Mouse (Mus musculus): ENCODE results near the gene Megf9. TPM values are rescaled to one million over a fixed set of nuclear protein-coding genes. Genes with fewer than 3 reads are reported as not detected.

Gene Megf9
- polyA plus RNA-seq, 1 experiment from 2014 or later: 32.0 TPM

DNA sequence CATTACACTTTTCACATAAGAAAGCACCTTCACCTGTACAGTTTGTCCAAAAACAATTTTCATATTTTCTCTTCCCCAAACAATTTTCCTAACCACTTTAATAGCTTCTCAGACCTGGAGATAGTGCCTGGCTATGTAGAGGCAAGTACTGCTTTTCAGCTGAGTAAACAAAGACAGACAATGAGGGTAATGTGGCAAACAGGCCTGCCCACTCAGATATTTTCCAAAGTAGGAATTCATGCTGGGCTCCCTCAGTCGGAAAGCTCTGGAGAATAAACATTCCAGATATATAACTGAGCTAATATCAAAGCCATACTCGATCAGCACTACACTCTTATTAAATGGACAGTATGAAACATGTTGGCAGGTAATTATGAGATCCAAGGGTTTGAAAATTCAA is 25.2 kb downstream of the Megf9 start:
- no peak overlapping the region for H3K9ac ChIP-seq (replicated peaks; ENCODE audit: low read depth, low read length)
- H3K27me3 ChIP-seq (replicated peaks; ENCODE audit: control insufficient read depth, insufficient read depth, low read length): no peaks in the 10 kb centered on the region
- no peaks in the 10 kb centered on the region for H3K36me3 ChIP-seq (ENCODE audit: control insufficient read depth, insufficient read depth)
- H3K4me2 ChIP-seq (ENCODE audit: low read length): no peak overlapping the region
- 0 out of 2 replicates have a peak, but pooled peaks cover 2% of the 10 kb centered on the region for H3K4me1 ChIP-seq (replicated peaks; ENCODE audit: control insufficient read depth, insufficient read depth, low read length)
- no peaks in the 10 kb centered on the region for H3K9me3 ChIP-seq (ENCODE audit: control insufficient read depth, low read length)
- ATAC-seq: peak; percentile 61; the same call in 1 of the 2 replicates
- no peak overlapping the region for H3K27ac ChIP-seq (ENCODE audit: low read length)
- WGBS: 3% methylated on average over 2 of the region's 2 CpGs
- no peak overlapping the region for H3K4me3 ChIP-seq (replicated peaks; ENCODE audit: low read length)

DNA sequence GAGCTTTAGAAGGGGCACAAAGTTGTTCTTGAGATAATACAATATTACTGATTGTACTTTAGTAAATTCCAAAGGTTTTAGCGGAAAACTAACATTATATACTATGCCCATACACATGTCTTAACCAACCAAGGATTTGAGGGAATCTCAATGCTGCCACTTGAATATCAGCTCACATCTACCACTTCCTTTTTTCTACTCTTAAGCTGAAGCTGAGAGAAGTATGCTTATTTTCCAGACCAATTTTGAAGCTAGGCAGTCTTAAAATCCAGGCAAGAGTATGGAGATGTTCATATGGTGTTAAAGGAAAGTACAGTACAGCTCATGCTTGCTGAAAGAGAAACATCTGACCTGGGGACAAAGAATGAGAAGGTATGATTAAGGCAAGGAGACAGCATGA is 26.6 kb downstream of the Megf9 start:
- no peak overlapping the region for H3K27ac ChIP-seq (ENCODE audit: low read length)
- 0 out of 2 replicates have a peak, but pooled peaks cover 2% of the 10 kb centered on the region for H3K4me1 ChIP-seq (replicated peaks; ENCODE audit: control insufficient read depth, insufficient read depth, low read length)
- H3K27me3 ChIP-seq (replicated peaks; ENCODE audit: control insufficient read depth, insufficient read depth, low read length): no peaks in the 10 kb centered on the region
- ATAC-seq: no peak
- no peak overlapping the region for H3K4me2 ChIP-seq (ENCODE audit: low read length)
- H3K9me3 ChIP-seq (ENCODE audit: control insufficient read depth, low read length): no peaks in the 10 kb centered on the region
- H3K4me3 ChIP-seq (replicated peaks; ENCODE audit: low read length): no peak overlapping the region
- WGBS: 89% methylated on average over 1 of the region's 1 CpGs
- no peaks in the 10 kb centered on the region for H3K36me3 ChIP-seq (ENCODE audit: control insufficient read depth, insufficient read depth)
- H3K9ac ChIP-seq (replicated peaks; ENCODE audit: low read depth, low read length): no peak overlapping the region

GRCm38 (mm10) chr4:70505951-70506350 is 28.8 kb downstream of the Megf9 start:
- no peak overlapping the region for H3K27ac ChIP-seq (ENCODE audit: low read length)
- no peak for ATAC-seq
- H3K9ac ChIP-seq (replicated peaks; ENCODE audit: low read depth, low read length): no peak overlapping the region
- H3K4me2 ChIP-seq (ENCODE audit: low read length): no peak overlapping the region
- WGBS: 29% methylated on average over 3 of the region's 3 CpGs
- no peak overlapping the region for H3K4me3 ChIP-seq (replicated peaks; ENCODE audit: low read length)
- 0 out of 2 replicates have a peak, but pooled peaks cover 2% of the 10 kb centered on the region for H3K4me1 ChIP-seq (replicated peaks; ENCODE audit: control insufficient read depth, insufficient read depth, low read length)
- no peaks in the 10 kb centered on the region for H3K36me3 ChIP-seq (ENCODE audit: control insufficient read depth, insufficient read depth)
- no peaks in the 10 kb centered on the region for H3K9me3 ChIP-seq (ENCODE audit: control insufficient read depth, low read length)
- no peaks in the 10 kb centered on the region for H3K27me3 ChIP-seq (replicated peaks; ENCODE audit: control insufficient read depth, insufficient read depth, low read length)

DNA sequence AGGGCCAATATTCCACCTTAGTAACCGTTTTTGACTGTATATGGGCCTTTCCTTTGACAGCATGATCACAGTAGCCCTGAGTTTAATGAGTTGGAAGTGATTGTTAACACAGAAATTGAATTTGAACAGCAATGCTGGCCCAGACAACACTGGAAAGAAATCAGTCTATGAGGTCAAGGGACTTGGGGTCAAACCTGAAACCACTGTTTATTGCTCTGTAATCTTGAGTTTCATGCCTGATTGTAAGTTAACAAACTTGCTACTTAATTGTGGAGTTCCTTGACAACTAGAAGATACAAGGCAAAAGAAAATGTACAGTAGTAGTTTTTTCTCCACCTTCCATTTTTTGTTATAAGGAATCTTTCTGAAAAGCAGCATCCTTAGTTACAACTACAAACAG is 31.0 kb downstream of the Megf9 start:
- Histone ChIP-seq H3K9ac (replicated peaks; ENCODE audit: low read depth, low read length) (no peak overlapping the region), H3K27me3 (replicated peaks; ENCODE audit: control insufficient read depth, insufficient read depth, low read length) (no peaks in the 10 kb centered on the region), H3K4me2 (ENCODE audit: low read length) (no peak overlapping the region), H3K36me3 (ENCODE audit: control insufficient read depth, insufficient read depth) (no peaks in the 10 kb centered on the region), H3K9me3 (ENCODE audit: control insufficient read depth, low read length) (no peaks in the 10 kb centered on the region), H3K27ac (ENCODE audit: low read length) (no peak overlapping the region), H3K4me3 (replicated peaks; ENCODE audit: low read length) (no peak overlapping the region), H3K4me1 (replicated peaks; ENCODE audit: control insufficient read depth, insufficient read depth, low read length) (peaks cover 7% of the 10 kb centered on the region)
- WGBS: 47% methylated on average over 1 of the region's 1 CpGs
- no peak for ATAC-seq

- Histone ChIP-seq H3K4me1 (replicated peaks; ENCODE audit: control insufficient read depth, insufficient read depth, low read length) (peaks cover 7% of the 10 kb centered on the region), H3K4me2 (ENCODE audit: low read length) (no peak overlapping the region), H3K36me3 (ENCODE audit: control insufficient read depth, insufficient read depth) (no peaks in the 10 kb centered on the region), H3K27me3 (replicated peaks; ENCODE audit: control insufficient read depth, insufficient read depth, low read length) (no peaks in the 10 kb centered on the region), H3K9me3 (ENCODE audit: control insufficient read depth, low read length) (no peaks in the 10 kb centered on the region), H3K27ac (ENCODE audit: low read length) (peak overlapping the region; percentile 23; the same call in 1 of the 2 replicates), H3K4me3 (replicated peaks; ENCODE audit: low read length) (no peak overlapping the region), H3K9ac (replicated peaks; ENCODE audit: low read depth, low read length) (no peak overlapping the region)
- peak; percentile 66; the same call in 1 of the 2 replicates for ATAC-seq
- WGBS: 54% methylated on average over 3 of the region's 3 CpGs
These were observed 35.5 kb downstream of the Megf9 start for GRCm38 (mm10) chr4:70499285-70499684.

- no peak for ATAC-seq
These were observed 37.8 kb downstream of the Megf9 start for GRCm38 (mm10) chr4:70496978-70497377.

DNA sequence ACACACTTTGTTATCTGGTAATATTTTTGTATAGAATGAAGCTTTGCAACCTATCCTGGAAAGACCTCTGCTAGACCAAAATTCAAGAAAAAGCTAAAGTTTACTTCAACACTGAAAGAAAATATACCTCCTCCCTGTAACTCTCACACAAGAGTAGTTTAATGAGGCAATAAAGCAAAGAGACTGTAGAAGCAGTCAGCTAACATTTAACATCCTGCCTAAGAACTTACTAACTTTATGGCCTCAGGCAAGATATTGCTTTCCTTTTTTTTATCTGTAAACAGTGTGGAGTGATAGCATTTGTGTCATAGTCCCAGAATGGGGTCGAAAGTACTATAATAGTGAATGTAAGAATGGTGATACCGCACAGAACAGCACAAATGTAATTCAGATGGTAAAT is 45.0 kb downstream of the Megf9 start:
- 88% methylated on average over 2 of the region's 2 CpGs for WGBS
- no peaks in the 10 kb centered on the region for H3K27me3 ChIP-seq (replicated peaks; ENCODE audit: control insufficient read depth, insufficient read depth, low read length)
- no peak overlapping the region for H3K4me3 ChIP-seq (replicated peaks; ENCODE audit: low read length)
- no peak overlapping the region for H3K4me2 ChIP-seq (ENCODE audit: low read length)
- no peaks in the 10 kb centered on the region for H3K4me1 ChIP-seq (replicated peaks; ENCODE audit: control insufficient read depth, insufficient read depth, low read length)
- H3K36me3 ChIP-seq (ENCODE audit: control insufficient read depth, insufficient read depth): no peaks in the 10 kb centered on the region
- H3K9ac ChIP-seq (replicated peaks; ENCODE audit: low read depth, low read length): no peak overlapping the region
- no peak for ATAC-seq
- no peak overlapping the region for H3K27ac ChIP-seq (ENCODE audit: low read length)
- H3K9me3 ChIP-seq (ENCODE audit: control insufficient read depth, low read length): no peaks in the 10 kb centered on the region

More at GRCm38 (mm10) chr4:70496978-70497377, 37.8 kb downstream of the Megf9 start:
- no peaks in the 10 kb centered on the region for H3K36me3 ChIP-seq (ENCODE audit: control insufficient read depth, insufficient read depth)
- no peak overlapping the region for H3K27ac ChIP-seq (ENCODE audit: low read length)
- H3K4me3 ChIP-seq (replicated peaks; ENCODE audit: low read length): no peak overlapping the region
- H3K4me1 ChIP-seq (replicated peaks; ENCODE audit: control insufficient read depth, insufficient read depth, low read length): peaks cover 7% of the 10 kb centered on the region
- H3K9ac ChIP-seq (replicated peaks; ENCODE audit: low read depth, low read length): no peak overlapping the region
- H3K9me3 ChIP-seq (ENCODE audit: control insufficient read depth, low read length): no peaks in the 10 kb centered on the region
- H3K27me3 ChIP-seq (replicated peaks; ENCODE audit: control insufficient read depth, insufficient read depth, low read length): no peaks in the 10 kb centered on the region
- H3K4me2 ChIP-seq (ENCODE audit: low read length): no peak overlapping the region
- 90% methylated on average over 1 of the region's 1 CpGs for WGBS

DNA sequence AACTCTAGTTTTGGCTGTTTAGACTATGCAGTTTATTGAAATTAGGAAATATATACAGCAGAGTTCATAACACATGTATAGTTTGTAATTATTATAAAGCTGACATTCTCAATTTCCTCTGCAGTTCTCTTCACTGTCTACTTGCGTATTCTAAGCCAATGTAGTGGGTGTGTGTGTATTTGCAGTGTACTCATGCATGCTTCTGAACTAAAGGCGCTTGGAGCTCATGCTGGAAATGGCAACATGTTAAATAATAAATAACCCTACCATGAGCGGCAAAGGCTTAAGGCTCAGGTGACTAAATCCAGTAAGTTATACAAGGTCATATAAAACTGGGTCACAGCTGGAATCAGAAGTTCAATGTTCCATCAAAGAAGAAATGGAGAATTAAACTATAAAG is 46.4 kb downstream of the Megf9 start:
- H3K27me3 ChIP-seq (replicated peaks; ENCODE audit: control insufficient read depth, insufficient read depth, low read length): no peaks in the 10 kb centered on the region
- no peak overlapping the region for H3K4me2 ChIP-seq (ENCODE audit: low read length)
- 77% methylated on average over 3 of the region's 3 CpGs for WGBS
- ATAC-seq: no peak
- no peak overlapping the region for H3K4me3 ChIP-seq (replicated peaks; ENCODE audit: low read length)
- no peak overlapping the region for H3K27ac ChIP-seq (ENCODE audit: low read length)
- no peak overlapping the region for H3K9ac ChIP-seq (replicated peaks; ENCODE audit: low read depth, low read length)
- H3K36me3 ChIP-seq (ENCODE audit: control insufficient read depth, insufficient read depth): no peaks in the 10 kb centered on the region
- no peaks in the 10 kb centered on the region for H3K9me3 ChIP-seq (ENCODE audit: control insufficient read depth, low read length)
- H3K4me1 ChIP-seq (replicated peaks; ENCODE audit: control insufficient read depth, insufficient read depth, low read length): no peaks in the 10 kb centered on the region

GRCm38 (mm10) chr4:70484134-70484533 is 50.7 kb downstream of the Megf9 start:
- H3K36me3 ChIP-seq (ENCODE audit: control insufficient read depth, insufficient read depth): no peaks in the 10 kb centered on the region
- no peaks in the 10 kb centered on the region for H3K4me1 ChIP-seq (replicated peaks; ENCODE audit: control insufficient read depth, insufficient read depth, low read length)
- no peaks in the 10 kb centered on the region for H3K9me3 ChIP-seq (ENCODE audit: control insufficient read depth, low read length)
- H3K4me3 ChIP-seq (replicated peaks; ENCODE audit: low read length): no peak overlapping the region
- H3K4me2 ChIP-seq (ENCODE audit: low read length): no peak overlapping the region
- H3K27ac ChIP-seq (ENCODE audit: low read length): no peak overlapping the region
- H3K27me3 ChIP-seq (replicated peaks; ENCODE audit: control insufficient read depth, insufficient read depth, low read length): no peaks in the 10 kb centered on the region
- no peak for ATAC-seq
- 92% methylated on average over 2 of the region's 2 CpGs for WGBS
- no peak overlapping the region for H3K9ac ChIP-seq (replicated peaks; ENCODE audit: low read depth, low read length)

DNA sequence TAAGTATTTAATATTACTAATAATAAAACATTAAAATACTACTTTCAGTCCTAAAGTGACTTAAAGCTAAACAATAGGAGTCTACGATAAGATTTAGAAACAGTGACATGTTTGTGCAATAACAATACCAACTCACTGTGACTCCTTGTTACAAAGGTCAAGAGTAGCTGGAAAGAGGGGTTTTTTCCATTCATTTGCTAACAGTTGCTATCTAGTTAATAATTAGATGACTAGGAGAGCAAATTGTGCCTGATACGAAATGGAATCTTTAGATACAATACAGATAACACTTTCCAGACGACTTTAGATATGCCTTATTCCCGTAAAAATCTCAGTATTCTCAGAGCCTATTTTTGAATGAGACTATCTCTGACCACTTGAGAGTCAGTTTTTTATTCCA is 52.9 kb downstream of the Megf9 start:
- Histone ChIP-seq H3K36me3 (ENCODE audit: control insufficient read depth, insufficient read depth) (no peaks in the 10 kb centered on the region), H3K27ac (ENCODE audit: low read length) (no peak overlapping the region), H3K27me3 (replicated peaks; ENCODE audit: control insufficient read depth, insufficient read depth, low read length) (no peaks in the 10 kb centered on the region), H3K9ac (replicated peaks; ENCODE audit: low read depth, low read length) (no peak overlapping the region), H3K4me3 (replicated peaks; ENCODE audit: low read length) (no peak overlapping the region), H3K9me3 (ENCODE audit: control insufficient read depth, low read length) (no peaks in the 10 kb centered on the region), H3K4me2 (ENCODE audit: low read length) (no peak overlapping the region), H3K4me1 (replicated peaks; ENCODE audit: control insufficient read depth, insufficient read depth, low read length) (no peaks in the 10 kb centered on the region)
- no peak for ATAC-seq
- 83% methylated on average over 4 of the region's 4 CpGs for WGBS
